Mouse (Mus musculus) E14TG2a.4 (cell line): Measurements from ENCODE around the gene Aknad1.

Experiments used
- H3K27me3 ChIP-seq: 2 replicates; pipeline ENCODE4 v1.6.1; 2014; ENCODE audit warnings: low read length, control low read depth; ENCODE audit not compliant: insufficient read depth
- H3K36me3 ChIP-seq: 2 replicates; pipeline ENCODE4 v1.6.1; 2014; ENCODE audit warnings: low read length, control low read depth; ENCODE audit not compliant: insufficient read depth
- H3K4me1 ChIP-seq: replicated peaks from 2 replicates; pipeline ENCODE4 v1.6.1; 2014; ENCODE audit warnings: low read depth, low read length, control low read depth
- H3K4me3 ChIP-seq: replicated peaks from 2 replicates; pipeline ENCODE4 v1.5.1; 2014; ENCODE audit warnings: mild to moderate bottlenecking, low read length
- H3K9me3 ChIP-seq: 2 replicates; pipeline ENCODE4 v1.6.1; 2014; ENCODE audit warnings: low read length, control low read depth
- CTCF ChIP-seq: conservative IDR thresholded peaks from 2 replicates; pipeline ENCODE4 v1.5.1; 2014; ENCODE audit warnings: low read length
- NANOG ChIP-seq: IDR thresholded peaks from 2 replicates; pipeline ENCODE4 v1.6.1; 2014; ENCODE audit warnings: borderline replicate concordance, low read length, mixed read lengths
- POU5F1 ChIP-seq: IDR thresholded peaks from 2 replicates; pipeline ENCODE4 v1.6.1; 2014; ENCODE audit warnings: low read length, borderline replicate concordance

Gene Aknad1

GRCm38 (mm10) chr3:108786520-108786919, 47.1 kb downstream of the Aknad1 start:
- no peak overlapping the region for H3K4me3 ChIP-seq
- 0 out of 2 replicates have a peak, but pooled peaks cover 5% of the 10 kb centered on the region for H3K4me1 ChIP-seq
- no peaks in the 10 kb centered on the region for H3K27me3 ChIP-seq
- no peak for TF ChIP-seq CTCF
- no peak for TF ChIP-seq NANOG
- TF ChIP-seq POU5F1: no peak
- H3K36me3 ChIP-seq: no peaks in the 10 kb centered on the region
- H3K9me3 ChIP-seq: peaks cover 17% of the 10 kb centered on the region

- Histone ChIP-seq H3K36me3 (no peaks in the 10 kb centered on the region; the same call in 1 of the 2 replicates), H3K4me3 (no peak overlapping the region), H3K9me3 (peaks cover 17% of the 10 kb centered on the region), H3K27me3 (no peaks in the 10 kb centered on the region), H3K4me1 (peaks cover 14% of the 10 kb centered on the region)
- TF ChIP-seq CTCF (no peak), POU5F1 (no peak), NANOG (no peak)
Observed at GRCm38 (mm10) chr3:108787754-108788454, 48.4 kb downstream of the Aknad1 start.

- Histone ChIP-seq H3K36me3 (no peaks in the 10 kb centered on the region; the same call in 1 of the 2 replicates), H3K9me3 (peaks cover 17% of the 10 kb centered on the region), H3K4me3 (no peak overlapping the region), H3K4me1 (peaks cover 14% of the 10 kb centered on the region), H3K27me3 (no peaks in the 10 kb centered on the region)
- TF ChIP-seq NANOG (no peak), POU5F1 (no peak), CTCF (no peak)
Observed at GRCm38 (mm10) chr3:108788455-108788794, 49.0 kb downstream of the Aknad1 start.

- Histone ChIP-seq H3K27me3 (no peaks in the 10 kb centered on the region), H3K9me3 (peaks cover 10% of the 10 kb centered on the region), H3K36me3 (peaks cover 6% of the 10 kb centered on the region; the same call in 1 of the 2 replicates), H3K4me3 (no peak overlapping the region), H3K4me1 (peaks cover 14% of the 10 kb centered on the region)
- no peak for TF ChIP-seq NANOG
- TF ChIP-seq POU5F1: no peak
- no peak for TF ChIP-seq CTCF
Observed at GRCm38 (mm10) chr3:108789299-108789698, 49.8 kb downstream of the Aknad1 start.

GRCm38 (mm10) chr3:108790499-108790898, 51.0 kb downstream of the Aknad1 start:
- TF ChIP-seq CTCF (no peak), NANOG (no peak), POU5F1 (no peak)
- Histone ChIP-seq H3K4me1 (peaks cover 14% of the 10 kb centered on the region), H3K9me3 (no peaks in the 10 kb centered on the region), H3K27me3 (no peaks in the 10 kb centered on the region), H3K36me3 (peaks cover 6% of the 10 kb centered on the region; the same call in 1 of the 2 replicates), H3K4me3 (no peak overlapping the region)

GRCm38 (mm10) chr3:108791054-108791706, 51.7 kb downstream of the Aknad1 start:
- Histone ChIP-seq H3K4me1 (peaks cover 14% of the 10 kb centered on the region), H3K4me3 (no peak overlapping the region), H3K9me3 (no peaks in the 10 kb centered on the region), H3K27me3 (no peaks in the 10 kb centered on the region), H3K36me3 (peaks cover 6% of the 10 kb centered on the region; the same call in 1 of the 2 replicates)
- TF ChIP-seq POU5F1: no peak

GRCm38 (mm10) chr3:108792420-108792819, 53.0 kb downstream of the Aknad1 start:
- H3K4me3 ChIP-seq: no peak overlapping the region
- H3K36me3 ChIP-seq: peaks cover 10% of the 10 kb centered on the region; the same call in 1 of the 2 replicates
- H3K9me3 ChIP-seq: no peaks in the 10 kb centered on the region
- no peak for TF ChIP-seq POU5F1
- peak; percentile 72; the same call in 1 of the 2 replicates for TF ChIP-seq NANOG
- peaks cover 14% of the 10 kb centered on the region for H3K4me1 ChIP-seq
- H3K27me3 ChIP-seq: no peaks in the 10 kb centered on the region

- TF ChIP-seq CTCF (no peak), POU5F1 (no peak), NANOG (no peak)
- Histone ChIP-seq H3K4me3 (no peak overlapping the region), H3K36me3 (peaks cover 23% of the 10 kb centered on the region), H3K4me1 (peaks cover 14% of the 10 kb centered on the region), H3K9me3 (no peaks in the 10 kb centered on the region), H3K27me3 (no peaks in the 10 kb centered on the region)
Observed at GRCm38 (mm10) chr3:108794780-108795179, 55.3 kb downstream of the Aknad1 start.

GRCm38 (mm10) chr3:108795554-108796299, 56.3 kb downstream of the Aknad1 start:
- H3K4me3 ChIP-seq: no peak overlapping the region
- no peaks in the 10 kb centered on the region for H3K9me3 ChIP-seq
- no peaks in the 10 kb centered on the region for H3K27me3 ChIP-seq
- no peak for TF ChIP-seq POU5F1
- no peak for TF ChIP-seq NANOG
- TF ChIP-seq CTCF: no peak
- H3K36me3 ChIP-seq: peaks cover 32% of the 10 kb centered on the region
- H3K4me1 ChIP-seq: peaks cover 14% of the 10 kb centered on the region
